Mouse (Mus musculus) MN1 (cell line): ENCODE results near the gene C8g.
A peak's percentile ranks its signal among the peaks of the same experiment; 100 is the strongest.

Source experiments
- DNase-seq: peaks from one replicate; pipeline ENCODE4 v3.0.0-alpha.2; 2016; ENCODE audit warnings: low spot score

The C8g gene

GRCm38 (mm10) chr2:25501593-25502486 lies at the start of gene C8g:
TSS of gene C8g (minus strand) at chr2:25501719.
- no peak for DNase-seq

DNA sequence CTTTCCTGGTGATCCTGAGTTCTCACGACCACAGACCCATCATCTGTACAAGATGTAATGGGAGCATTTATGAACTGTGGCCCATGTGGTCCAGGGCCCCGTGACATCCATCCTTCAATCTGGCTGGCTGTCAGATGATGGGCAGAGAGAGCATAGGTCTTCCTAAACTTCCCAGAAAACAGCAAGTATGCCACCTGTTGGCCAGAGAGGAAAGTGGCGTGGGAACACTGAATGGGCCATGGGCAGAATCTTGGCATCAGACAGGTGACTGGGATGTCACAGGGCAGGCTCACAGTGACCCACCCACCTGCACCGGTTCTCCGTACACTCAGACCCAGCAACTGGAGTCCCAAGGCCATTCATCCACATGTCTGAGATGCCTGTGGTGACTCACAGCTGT lies 49.7 kb upstream of the C8g start:
- peak; percentile 60 for DNase-seq

GRCm38 (mm10) chr2:25549021-25549991 lies 47.8 kb upstream of the C8g start:
- no peak for DNase-seq

DNA sequence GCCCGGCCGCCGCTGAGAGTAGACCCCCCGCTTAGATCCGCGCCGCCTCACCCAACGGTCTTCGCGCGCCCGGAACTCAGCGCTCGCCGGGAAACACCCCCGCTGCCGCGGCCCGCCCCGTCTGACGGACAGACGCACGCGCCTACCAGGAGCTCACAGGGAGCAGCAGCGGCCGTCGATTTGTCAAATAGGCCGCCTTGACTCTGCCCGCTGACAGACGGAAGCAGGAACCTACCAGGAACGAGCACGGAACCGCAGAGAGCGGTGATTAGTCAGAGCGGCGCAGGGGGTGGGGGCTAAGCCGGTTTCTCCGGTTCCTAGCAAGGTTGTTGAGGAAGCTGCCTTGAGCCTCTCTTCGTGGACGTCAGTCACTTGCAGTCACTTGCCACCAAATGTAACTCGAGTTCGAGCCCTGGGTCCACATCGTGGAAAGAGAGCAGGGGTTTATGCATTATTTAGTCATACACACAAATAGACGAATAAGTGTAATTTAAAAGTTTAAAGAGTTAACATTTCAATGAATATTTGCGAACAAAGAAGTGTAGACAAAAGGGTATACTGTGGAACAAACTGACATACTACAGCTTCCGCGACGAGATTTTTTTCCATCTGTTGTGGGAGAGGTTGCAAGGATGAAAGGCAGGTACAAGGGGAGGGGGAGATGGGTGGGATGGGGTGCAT lies 45.4 kb upstream of the C8g start, which contains the start of gene Traf2:
TSS of gene Traf2 (minus strand) at position 130 of the 681 bp plus-strand sequence.
- DNase-seq: peak; percentile 98

DNA sequence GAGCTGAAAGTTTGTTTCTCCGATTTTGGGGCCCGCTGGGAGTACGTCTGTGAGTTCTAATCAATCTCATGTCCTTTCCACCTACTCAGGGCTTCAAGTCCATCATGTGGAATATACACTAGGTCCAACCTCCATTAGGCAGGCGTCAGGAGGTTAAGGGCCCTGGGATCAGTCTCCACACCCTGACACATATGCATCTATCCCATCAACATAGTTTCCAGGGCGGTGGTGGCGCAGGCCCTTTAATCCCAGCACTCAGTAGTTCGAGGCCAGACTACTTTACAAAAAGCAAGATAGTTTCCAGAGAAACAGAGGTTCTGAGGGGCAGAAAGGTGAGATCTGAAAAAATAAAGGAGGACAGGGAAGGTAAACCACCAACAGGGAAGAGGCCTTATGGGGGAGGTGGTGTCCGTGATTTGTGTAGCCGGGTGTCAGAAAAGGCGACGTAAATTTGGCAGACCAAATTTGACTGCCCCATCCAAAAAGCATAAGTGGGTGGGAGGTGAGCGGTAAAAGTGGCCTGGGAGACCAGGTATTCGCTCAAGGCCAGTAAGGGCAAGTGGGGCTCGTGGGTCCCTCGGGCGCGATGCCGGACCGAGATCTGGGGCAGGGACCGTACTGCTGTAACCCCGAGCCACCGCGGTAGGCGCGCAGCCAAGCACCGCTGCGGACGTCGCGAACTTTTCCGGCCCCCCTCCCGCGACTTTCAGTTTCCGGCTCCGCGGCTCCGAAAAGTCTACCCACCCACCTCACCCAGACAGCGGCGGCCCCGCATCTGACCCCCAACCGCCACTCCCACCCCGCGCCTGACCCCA lies 44.7 kb upstream of the C8g start:
- peak; percentile 62 for DNase-seq

DNA sequence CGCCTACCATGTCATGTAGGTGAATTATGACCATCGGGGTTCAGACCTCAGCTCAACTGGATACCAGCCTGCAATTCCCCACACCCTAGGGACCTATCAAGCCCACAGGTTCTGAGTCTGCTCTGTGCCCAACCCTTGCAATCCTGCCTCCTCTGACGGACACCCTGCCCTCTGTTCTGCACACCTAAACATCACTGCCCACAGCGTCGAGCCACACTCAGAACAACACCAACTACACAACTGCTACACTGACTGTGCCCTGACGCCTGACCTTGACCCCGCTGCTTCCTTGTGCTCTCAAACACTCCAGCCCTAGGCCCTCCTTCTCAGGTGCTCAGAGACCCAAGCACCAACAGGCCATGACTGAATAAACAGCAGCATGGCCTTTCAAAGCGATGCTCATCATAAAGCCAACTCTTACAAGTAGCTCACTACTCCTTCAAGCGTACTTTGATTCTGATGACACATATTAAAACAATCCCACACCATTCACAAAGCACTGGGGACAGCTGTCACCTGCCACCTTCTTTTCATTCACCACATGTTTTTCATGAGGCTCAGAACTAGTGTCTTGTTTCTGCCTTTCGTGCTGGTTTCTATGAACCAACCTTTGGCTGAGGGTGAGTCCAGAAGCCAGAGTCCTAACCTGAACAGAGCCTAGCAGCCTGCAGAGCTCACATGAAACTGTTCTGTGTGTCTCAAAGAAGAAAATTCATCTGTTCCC lies 40.3 kb upstream of the C8g start:
- no peak for DNase-seq

GRCm38 (mm10) chr2:25540541-25540948 lies 39.0 kb upstream of the C8g start:
- DNase-seq: no peak

- DNase-seq: no peak
Measured at GRCm38 (mm10) chr2:25536531-25536930, 35.0 kb upstream of the C8g start.

DNA sequence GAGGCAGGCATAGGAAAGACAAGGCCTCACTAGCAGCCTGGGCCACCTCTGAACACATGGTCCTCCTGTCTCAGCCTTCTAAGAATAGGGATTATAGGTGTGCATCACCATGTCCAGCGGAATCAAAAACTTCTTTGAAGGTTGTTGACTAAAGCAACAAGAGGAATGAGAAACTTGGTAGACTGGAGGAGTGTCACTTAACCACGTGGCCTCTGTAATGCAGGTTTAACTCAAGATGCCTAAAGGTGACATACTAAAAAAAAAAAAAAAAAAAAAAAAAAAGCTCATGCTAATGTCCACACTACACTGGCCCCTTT lies 33.3 kb upstream of the C8g start:
- DNase-seq: no peak

DNA sequence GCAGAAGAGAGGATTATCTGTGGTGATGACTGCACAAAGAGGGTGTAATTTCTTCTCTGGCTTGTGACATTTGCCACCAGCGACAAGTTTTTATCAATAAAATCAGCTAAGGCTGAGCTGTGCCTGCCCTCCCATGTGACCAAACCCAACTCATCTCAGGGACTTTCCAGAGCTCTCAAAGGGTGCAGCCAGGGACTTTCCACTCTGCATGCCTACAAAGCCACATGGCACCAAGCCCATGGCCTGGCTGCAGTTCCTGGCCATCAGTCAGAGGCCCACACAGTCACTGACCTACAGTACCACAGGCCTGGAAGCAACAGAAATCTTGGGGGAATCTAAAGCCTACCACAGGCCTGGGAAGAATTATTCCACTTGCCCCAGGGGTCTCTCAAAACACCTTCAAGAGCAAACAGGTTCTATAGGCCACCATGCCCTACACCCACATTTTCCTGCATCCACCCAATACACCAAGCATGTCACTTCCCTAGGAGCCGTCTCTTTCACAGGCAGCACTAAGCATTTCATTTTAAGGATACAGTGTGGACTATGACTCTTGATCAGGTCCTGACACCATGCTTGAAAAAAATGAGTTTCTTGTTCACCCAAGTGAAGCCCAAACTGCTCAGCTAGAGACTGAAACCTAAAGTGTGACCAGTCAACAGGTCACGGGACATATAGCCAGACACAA lies 32.8 kb upstream of the C8g start:
- DNase-seq: peak; percentile 84

DNA sequence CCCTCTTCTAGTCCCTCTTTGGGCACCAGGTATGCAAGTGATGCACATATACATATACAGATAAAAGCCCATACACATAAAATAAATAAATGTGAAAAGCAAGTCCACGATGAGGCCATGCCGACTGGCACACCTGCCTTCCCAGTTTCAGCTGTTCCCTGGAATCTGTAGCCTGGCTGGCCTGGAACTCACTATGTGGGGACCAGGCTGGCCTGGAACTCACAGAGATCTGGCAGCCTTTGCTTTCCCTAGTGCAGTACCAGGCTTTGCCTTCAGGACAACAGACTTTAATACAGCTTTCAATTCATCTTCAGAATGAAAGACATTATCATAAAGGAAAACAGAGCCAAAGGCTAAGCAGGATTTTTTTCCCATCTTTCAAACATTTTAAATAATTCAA lies 32.2 kb upstream of the C8g start:
- DNase-seq: peak; percentile 16

DNA sequence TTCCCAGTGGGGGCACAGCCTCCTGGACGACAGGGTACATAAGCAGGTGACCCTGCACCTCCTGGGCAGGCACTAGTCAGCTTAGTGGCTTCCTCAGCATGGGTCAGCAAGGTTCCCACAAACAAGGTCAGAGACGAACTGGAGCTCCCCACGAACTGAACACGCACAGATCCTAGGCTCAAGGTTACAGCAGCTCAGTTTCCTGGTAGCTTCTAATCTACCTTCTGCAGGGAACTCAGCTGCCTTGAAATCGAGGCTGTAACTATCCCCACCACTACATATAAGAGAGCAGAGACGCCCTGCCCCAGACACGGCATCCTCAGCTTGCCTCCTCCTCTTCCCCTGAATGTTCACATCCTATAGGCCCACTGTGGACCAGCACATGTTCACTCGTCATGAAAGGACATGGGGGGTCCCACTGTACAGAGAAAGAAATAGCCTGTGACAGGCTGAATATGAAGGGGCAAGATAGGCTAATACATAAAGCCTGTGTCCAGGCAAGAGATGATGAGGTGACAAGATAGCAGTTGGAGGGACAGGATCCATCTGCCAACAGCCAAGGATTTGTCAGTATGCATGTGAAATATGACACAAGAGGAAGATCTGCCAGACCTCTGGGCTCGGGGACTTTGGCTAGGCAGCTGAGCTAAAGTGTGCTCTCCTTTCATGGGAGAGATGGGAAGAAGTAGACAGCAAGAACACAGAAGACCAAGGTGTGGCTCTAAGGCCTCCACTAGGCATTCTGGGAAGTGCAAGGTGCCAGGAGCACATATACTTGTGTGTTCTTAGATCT lies 25.2 kb upstream of the C8g start:
- no peak for DNase-seq

GRCm38 (mm10) chr2:25509912-25510311 lies 8.4 kb upstream of the C8g start:
- no peak for DNase-seq

DNA sequence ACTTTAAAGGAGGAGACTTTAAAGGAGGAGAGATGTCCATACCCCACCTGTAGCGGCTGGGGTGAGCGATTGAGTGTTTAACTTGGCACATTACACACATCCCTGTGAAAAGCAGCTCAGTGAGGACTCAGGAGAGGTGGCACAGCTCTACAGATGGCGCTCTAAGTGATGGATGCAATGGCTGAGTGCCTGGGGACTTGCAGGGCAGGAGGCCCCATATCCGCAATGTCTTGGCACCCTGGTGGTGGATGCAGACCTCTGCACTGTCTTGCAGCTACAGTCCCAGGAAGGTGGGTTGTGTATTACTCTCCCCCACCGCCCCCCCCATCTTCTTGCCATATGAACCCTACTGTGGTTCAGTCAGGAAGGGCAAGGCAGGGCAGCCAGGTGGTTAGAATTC lies 5.4 kb upstream of the C8g start:
- peak; percentile 21 for DNase-seq

GRCm38 (mm10) chr2:25505860-25506259 lies 4.3 kb upstream of the C8g start:
- no peak for DNase-seq

DNA sequence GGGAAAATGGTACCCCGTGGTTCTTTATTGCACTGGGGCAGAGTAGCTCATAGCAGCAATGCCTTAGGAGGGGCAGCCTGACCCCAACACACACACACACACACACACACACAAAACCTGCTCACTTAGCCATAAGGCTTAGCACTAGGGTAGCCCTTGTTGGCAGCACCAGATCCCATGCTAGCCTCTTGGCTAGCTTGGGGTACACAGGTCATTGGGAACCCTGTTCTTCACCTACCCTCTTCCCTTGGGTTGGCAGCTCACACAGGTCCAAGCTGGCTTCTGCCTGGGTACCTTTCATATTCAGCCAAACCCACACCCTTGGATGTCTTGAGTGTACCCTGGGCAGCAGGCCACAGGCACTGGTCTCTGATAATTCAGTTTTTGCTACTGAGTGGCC lies 3.5 kb upstream of the C8g start:
- no peak for DNase-seq

DNA sequence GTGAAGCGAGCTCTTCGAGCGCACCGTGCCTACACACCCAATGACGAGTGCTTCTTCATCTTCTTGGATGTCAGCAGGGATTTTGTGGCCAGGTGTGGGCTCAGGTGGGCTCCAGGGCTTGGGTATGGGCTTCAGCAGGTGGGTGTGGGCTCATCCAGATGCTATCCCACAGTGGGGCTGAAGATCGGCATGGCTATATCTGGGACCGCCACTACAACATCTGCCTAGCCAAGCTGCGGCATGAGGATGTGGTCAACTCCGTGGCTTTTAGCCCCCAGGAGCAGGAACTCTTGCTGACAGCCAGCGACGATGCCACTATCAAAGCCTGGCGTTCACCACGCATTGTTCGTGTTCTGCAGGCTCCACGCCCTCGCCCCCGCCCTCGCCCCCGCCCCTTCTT lies 3.0 kb upstream of the C8g start:
- DNase-seq: no peak

GRCm38 (mm10) chr2:25502726-25503125 lies 1.2 kb upstream of the C8g start:
- DNase-seq: no peak
